Mouse (Mus musculus) small intestine, adult 2 months (tissue): Measurements from ENCODE around the gene Pard3b.

Experiments
- CTCF ChIP-seq: fragments of 200-500 bp; IDR thresholded peaks from 2 replicates; pipeline ENCODE4 v1.5.1; 2012; ENCODE audit warnings: low read depth, mild to moderate bottlenecking, control low read depth, inconsistent platforms, low read length, moderate library complexity, mixed read lengths; ENCODE audit not compliant: insufficient replicate concordance, insufficient read length; ENCODE audit errors: extremely low read depth
- POLR2A ChIP-seq: fragments of 200-500 bp; IDR thresholded peaks from 2 replicates; pipeline ENCODE4 v1.6.1; 2012; ENCODE audit warnings: low read depth, mild to moderate bottlenecking, control low read depth, inconsistent platforms, low read length, moderate library complexity

DNA sequence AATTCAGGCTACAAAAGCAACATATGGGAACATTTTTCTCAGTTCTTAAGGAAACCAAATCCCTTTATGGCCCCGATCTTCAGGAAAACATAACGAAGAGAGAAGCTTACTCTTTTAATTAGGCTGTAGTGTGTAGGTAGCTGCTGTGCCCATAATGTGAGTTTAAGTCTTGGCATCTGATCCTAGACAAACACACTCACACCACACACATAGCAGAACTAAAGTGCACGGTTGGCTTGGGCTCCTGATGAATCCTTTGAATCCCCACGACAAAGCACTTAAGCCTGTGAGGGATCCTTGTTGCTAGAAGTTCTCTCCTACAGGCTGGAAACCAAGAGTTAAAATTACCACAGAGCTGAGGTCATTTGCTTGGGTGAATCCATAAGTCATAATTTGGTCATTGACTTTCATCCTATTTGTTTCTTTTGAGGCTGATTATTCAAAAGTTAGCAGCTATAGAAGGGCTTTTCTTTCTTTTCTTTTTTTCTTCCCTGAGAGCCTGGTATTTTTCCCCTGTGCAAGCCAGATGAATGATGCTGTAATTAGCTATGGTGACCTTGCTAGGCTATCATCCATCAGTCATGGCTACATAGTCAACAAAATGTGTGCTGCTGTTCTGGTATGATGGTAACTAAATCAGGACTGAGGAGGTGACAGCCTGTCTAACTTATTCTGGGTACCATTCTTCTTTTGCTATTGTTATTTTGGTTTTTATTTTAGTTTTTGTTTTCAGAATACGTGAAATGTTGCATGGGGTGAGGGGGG is 378.1 kb downstream of the Pard3b start:
- TF ChIP-seq CTCF (no peak), POLR2A (no peak)
